Comparison of ENCODE assay signal across 8 mouse cellular contexts in genomic region chr1:120390336-120390735, GRCm38 (mm10). TPM values are rescaled to one million over a fixed set of nuclear protein-coding genes. Genes with fewer than 3 reads are reported as not detected.
A peak's percentile ranks its signal among the peaks of the same experiment; 100 is the strongest.
DNase-seq lines count a peak whose midpoint lies in the region; ATAC-seq and TF ChIP-seq lines count a peak whose summit lies in the region.

No protein-coding gene starts in this region.

- no peaks in the 10 kb centered on the region for H3K9me3 ChIP-seq in heart, embryonic 11.5 days (replicated peaks; ENCODE audit: control insufficient read depth, low read length)
- H3K9me3 ChIP-seq in MEL (replicated peaks; ENCODE audit: insufficient read depth, low read length) = no peaks in the 10 kb centered on the region
- H3K9me3 ChIP-seq in neural tube, embryonic 11.5 days (ENCODE audit: control insufficient read depth, low read length) = no peaks in the 10 kb centered on the region

- H3K27ac ChIP-seq in heart, embryonic 11.5 days (ENCODE audit: low read depth, low read length) = no peak overlapping the region
- no peak overlapping the region for H3K27ac ChIP-seq in MEL (ENCODE audit: control insufficient read depth, low read depth, low read length)
- H3K27ac ChIP-seq in neural tube, embryonic 11.5 days (ENCODE audit: low read depth, low read length) = no peak overlapping the region

- no peak overlapping the region for H3K4me2 ChIP-seq in heart, embryonic 11.5 days
- H3K4me2 ChIP-seq in neural tube, embryonic 11.5 days (ENCODE audit: low read depth) = no peak overlapping the region

- H3K27me3 ChIP-seq in heart, embryonic 11.5 days (ENCODE audit: control insufficient read depth, insufficient read depth, low read length) = no peaks in the 10 kb centered on the region
- H3K27me3 ChIP-seq in MEL (ENCODE audit: control insufficient read depth in 1 of 2, insufficient read depth in 2 of 2, low read length in 2 of 2) = no peaks in the 10 kb centered on the region
- no peaks in the 10 kb centered on the region for H3K27me3 ChIP-seq in neural tube, embryonic 11.5 days (ENCODE audit: control insufficient read depth, insufficient read depth, low read length)

- no peaks in the 10 kb centered on the region for H3K36me3 ChIP-seq in heart, embryonic 11.5 days (ENCODE audit: control insufficient read depth, insufficient read depth, low read length)
- no peaks in the 10 kb centered on the region for H3K36me3 ChIP-seq in MEL (ENCODE audit: control insufficient read depth in 1 of 2, insufficient read depth in 2 of 2, low read length in 2 of 2)
- H3K36me3 ChIP-seq in neural tube, embryonic 11.5 days (ENCODE audit: control insufficient read depth, insufficient read depth, low read length) = no peaks in the 10 kb centered on the region

- no peak for ATAC-seq in heart, embryonic 11.5 days (replicated peaks; ENCODE audit: insufficient number of reproducible peaks, low FRiP score, low TSS enrichment)
- ATAC-seq in neural tube, embryonic 11.5 days (ENCODE audit: insufficient read depth, low FRiP score, low TSS enrichment) = no peak

- no peaks in the 10 kb centered on the region for H3K79me2 ChIP-seq in MEL (ENCODE audit: control insufficient read depth, insufficient read depth, low read length, poor library complexity)

- no peak for TF ChIP-seq CTCF in MEL (IDR thresholded peaks at IDR 0.05 in 2 of 3, conservative IDR thresholded peaks at IDR 0.05 in 1 of 3; ENCODE audit: control insufficient read depth in 1 of 3, insufficient read depth in 1 of 3, low read depth in 2 of 3, low read length in 3 of 3, poor library complexity in 1 of 3, severe bottlenecking in 1 of 3)

- 1% methylated on average over 11 of the region's 11 CpGs for WGBS in heart, embryonic 11.5 days (ENCODE audit: insufficient replicate concordance)
- WGBS in neural tube, embryonic 11.5 days = under 1% methylated on average over 11 of the region's 11 CpGs

- H3K9ac ChIP-seq in heart, embryonic 11.5 days (ENCODE audit: low read depth, low read length) = no peak overlapping the region
- H3K9ac ChIP-seq in MEL (ENCODE audit: control insufficient read depth, low read depth, low read length, poor library complexity, severe bottlenecking) = no peak overlapping the region
- H3K9ac ChIP-seq in neural tube, embryonic 11.5 days (ENCODE audit: low read length) = no peak overlapping the region

- peak; percentile 61 to 71 for DNase-seq in heart, postnatal 14 days
- peak; percentile 25 for DNase-seq in MEL (ENCODE audit: low read depth, low spot score)
- peak; percentile 13 for DNase-seq in c-Kit-positive CD71-positive TER-119-negative erythroid progenitor cells, embryonic 14.5 days (ENCODE audit: low read depth)
- DNase-seq in kidney, postnatal 25 days = peak; percentile 53 to 70
- peak; percentile 76 for DNase-seq in neural tube, embryonic 11.5 days (ENCODE audit: low spot score)
- DNase-seq in left cerebral cortex, adult 8-10 months (ENCODE audit: low spot score in 2 of 2) = no peak
- no peak for DNase-seq in layer of hippocampus, postnatal 36 days

- TF ChIP-seq EP300 in MEL (IDR thresholded peaks at IDR 0.05; ENCODE audit: low read depth in 1 of 2, low read length in 2 of 2) = no peak

- intact Hi-C loops in heart, postnatal 14 days (cut with DNase I) = no loop called here

- TF ChIP-seq POLR2A in MEL (IDR thresholded peaks at IDR 0.05; ENCODE audit: control insufficient read depth in 1 of 2, insufficient read depth in 1 of 2, low read depth in 1 of 2, low read length in 2 of 2, poor library complexity in 1 of 2) = no peak

- no peak for TF ChIP-seq RAD21 in MEL (IDR thresholded peaks at IDR 0.05; ENCODE audit: low read depth, low read length)

- H3K4me3 ChIP-seq in heart, embryonic 11.5 days (ENCODE audit: low read depth, low read length) = no peak overlapping the region
- no peak overlapping the region for H3K4me3 ChIP-seq in MEL (ENCODE audit: control insufficient read depth in 1 of 2, insufficient read depth in 1 of 2, low read depth in 2 of 2, low read length in 2 of 2)
- no peak overlapping the region for H3K4me3 ChIP-seq in neural tube, embryonic 11.5 days (ENCODE audit: low read depth, low read length)

- H3K4me1 ChIP-seq in heart, embryonic 11.5 days (ENCODE audit: control insufficient read depth, insufficient read depth, low read length) = no peaks in the 10 kb centered on the region
- no peaks in the 10 kb centered on the region for H3K4me1 ChIP-seq in MEL (ENCODE audit: control insufficient read depth in 1 of 2, insufficient read depth in 2 of 2, low read length in 2 of 2)
- H3K4me1 ChIP-seq in neural tube, embryonic 11.5 days (ENCODE audit: control insufficient read depth, insufficient read depth, low read length) = no peaks in the 10 kb centered on the region

TF ChIP-seq in MEL, 35 proteins besides CTCF, POLR2A, EP300 and RAD21:
- no peak for TF ChIP-seq JUND (IDR thresholded peaks at IDR 0.05; ENCODE audit: low read depth, low read length)
- no peak for TF ChIP-seq MAX (IDR thresholded peaks at IDR 0.05; ENCODE audit: low read length)
- TF ChIP-seq MYC (IDR thresholded peaks at IDR 0.05; ENCODE audit: low read depth, low read length) = no peak
- no peak for TF ChIP-seq TAL1 (IDR thresholded peaks at IDR 0.05; ENCODE audit: low read length)
- TF ChIP-seq MAFK (IDR thresholded peaks at IDR 0.05; ENCODE audit: borderline replicate concordance, low read depth, low read length) = no peak
- no peak for TF ChIP-seq ELF1 (IDR thresholded peaks at IDR 0.05; ENCODE audit: low read depth, low read length)
- TF ChIP-seq MAZ (IDR thresholded peaks at IDR 0.05; ENCODE audit: low read depth, low read length) = no peak
- TF ChIP-seq ZMIZ1 (IDR thresholded peaks at IDR 0.05; ENCODE audit: low read depth, low read length) = no peak
- no peak for TF ChIP-seq GABPA (IDR thresholded peaks at IDR 0.05; ENCODE audit: low read depth, low read length)
- TF ChIP-seq POLR2AphosphoS5 (IDR thresholded peaks at IDR 0.05; ENCODE audit: borderline replicate concordance, low read depth, low read length) = no peak
- TF ChIP-seq NELFE (IDR thresholded peaks at IDR 0.05; ENCODE audit: low read depth, low read length) = no peak
- no peak for TF ChIP-seq USF1 (IDR thresholded peaks at IDR 0.05; ENCODE audit: low read depth, low read length)

RNA-seq across cellular contexts. Expression of gene C1ql2, which starts 50.0 kb away (rescaled TPM):
- not detected for total RNA-seq in heart, postnatal 14 days (2021)
- not detected in 2 replicates for polyA plus RNA-seq in heart, embryonic 11.5 days (2014; fragmentation: Nextera tagmentation; extraction: Ambion mirVana)
- not detected in 2 replicates for total RNA-seq in MEL (2012; rRNA removed)
- polyA plus RNA-seq in MEL (2012; ENCODE audit: insufficient read depth in 1 of 2, insufficient read length in 2 of 2, low read depth in 1 of 2, low replicate concordance in 2 of 2, missing spikeins in 1 of 2) = not detected
- 0.15 TPM in 1 of 2 replicates, not detected in the other for polyA plus RNA-seq in neural tube, embryonic 11.5 days (2014; fragmentation: Nextera tagmentation; extraction: Ambion mirVana)
- total RNA-seq in left cerebral cortex, adult 8-10 months (2022) = 1 to 10 TPM; 4.6 to 5.2 (median 4.9) TPM
- total RNA-seq in layer of hippocampus, postnatal 36 days (2021) = 10 to 100 TPM; 81.1 to 88.7 TPM

Comparison
In these comparisons a context has a peak if more than half of its experiments do, and no peak if none do; other contexts are left out.
1. DNase-seq: peak in heart, postnatal 14 days (2 of 2), MEL (single experiment), c-Kit-positive CD71-positive TER-119-negative erythroid progenitor cells, embryonic 14.5 days (single experiment), kidney, postnatal 25 days (2 of 2) and neural tube, embryonic 11.5 days (single experiment); none in left cerebral cortex, adult 8-10 months (0 of 2) and layer of hippocampus, postnatal 36 days (0 of 2).
2. RNA of gene C1ql2, which starts 50.0 kb away (total RNA-seq): 81.1 to 88.7 TPM in layer of hippocampus, postnatal 36 days; 4.6 to 5.2 TPM in left cerebral cortex, adult 8-10 months, not detected in heart, postnatal 14 days and not detected in MEL; every median in the first group is over 10 times any median in the second.